In the genomic region with DNA sequence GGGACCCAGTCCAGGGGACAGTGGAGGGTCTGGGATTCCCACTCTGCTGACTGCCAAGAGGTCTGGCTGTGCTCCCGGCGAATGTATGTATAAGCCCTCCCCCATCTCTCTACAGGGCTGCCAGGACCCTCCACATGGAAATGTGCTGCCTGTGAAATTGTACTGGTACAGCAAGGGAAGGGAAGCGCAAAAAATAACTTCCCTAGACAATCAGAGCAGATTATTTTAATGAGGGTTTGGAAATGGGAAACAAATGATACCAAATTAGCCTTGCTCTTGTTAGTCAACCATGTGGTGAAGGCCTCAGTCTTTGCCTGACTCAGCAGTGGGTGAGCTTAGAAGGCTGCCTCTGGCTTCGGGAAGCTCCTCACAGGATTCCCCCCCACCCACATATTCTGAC, we compare ENCODE assay signal across 9 mouse cellular contexts.
DNase-seq lines count a peak whose midpoint lies in the region; ATAC-seq and TF ChIP-seq lines count a peak whose summit lies in the region.
"Had no signal": no experiment of that assay in that cellular context is flagged by ENCODE, and none has a peak within 500 bp of the region (broad histone marks: within the 10 kb centered on the region; RNA-seq: fewer than 3 reads in every experiment).

No protein-coding gene starts in this region.

- no peak for DNase-seq in forebrain, embryonic 11.5 days (ENCODE audit: low spot score)
- DNase-seq in lung, postnatal 10 days = peak; percentile 5
- no peak for DNase-seq in lung, postnatal 36 days
- DNase-seq in left cerebral cortex, postnatal 14 days (ENCODE audit: low spot score in 2 of 2) = peak; percentile 19 to 22
- no peak for DNase-seq in thymus, adult 2 months
- DNase-seq in gastrocnemius, adult 8-10 months (ENCODE audit: low spot score in 2 of 2) = no peak
- DNase-seq: kidney, adult 11 months had no signal

- no peak for TF ChIP-seq CTCF in thymus, adult 2 months (IDR thresholded peaks at IDR 0.05; ENCODE audit: borderline replicate concordance, control insufficient read depth, extremely low read depth, insufficient read depth, low read length, poor library complexity)

- no peaks in the 10 kb centered on the region for H3K36me3 ChIP-seq in forebrain, embryonic 13.5 days (ENCODE audit: poor library complexity, severe bottlenecking)
- H3K36me3 ChIP-seq in forebrain, embryonic 11.5 days (ENCODE audit: control insufficient read depth, insufficient read depth, low read length) = no peaks in the 10 kb centered on the region
- no peaks in the 10 kb centered on the region for H3K36me3 ChIP-seq in stomach, embryonic 15.5 days
- H3K36me3 ChIP-seq in thymus, adult 2 months (ENCODE audit: control insufficient read depth, insufficient read depth, low read length) = no peaks in the 10 kb centered on the region

- H3K4me3 ChIP-seq in forebrain, embryonic 13.5 days = no peak overlapping the region
- H3K4me3 ChIP-seq in forebrain, embryonic 11.5 days (ENCODE audit: low read depth, low read length) = no peak overlapping the region
- no peak overlapping the region for H3K4me3 ChIP-seq in stomach, embryonic 15.5 days (replicated peaks)
- H3K4me3 ChIP-seq in thymus, adult 2 months (ENCODE audit: control insufficient read depth, insufficient read depth, low read length) = no peak overlapping the region

- H3K9me3 ChIP-seq in forebrain, embryonic 13.5 days (replicated peaks) = no peaks in the 10 kb centered on the region
- no peaks in the 10 kb centered on the region for H3K9me3 ChIP-seq in forebrain, embryonic 11.5 days (ENCODE audit: control insufficient read depth, low read length)
- no peaks in the 10 kb centered on the region for H3K9me3 ChIP-seq in stomach, embryonic 15.5 days

- TF ChIP-seq POLR2A in thymus, adult 2 months (IDR thresholded peaks at IDR 0.05; ENCODE audit: control insufficient read depth, extremely low read depth, insufficient read depth, low read length, poor library complexity) = no peak

- peak; percentile 89 for ATAC-seq in forebrain, embryonic 13.5 days
- no peak for ATAC-seq in forebrain, embryonic 11.5 days (replicated peaks; ENCODE audit: low FRiP score)
- ATAC-seq in stomach, embryonic 15.5 days (ENCODE audit: insufficient read depth, low FRiP score, low read depth) = peak; percentile 84; the same call in 1 of the 2 replicates

- H3K4me2 ChIP-seq in forebrain, embryonic 13.5 days = no peak overlapping the region
- H3K4me2 ChIP-seq in forebrain, embryonic 11.5 days (ENCODE audit: low read depth, low read length, severe bottlenecking) = no peak overlapping the region
- no peak overlapping the region for H3K4me2 ChIP-seq in stomach, embryonic 15.5 days

- no peaks in the 10 kb centered on the region for H3K27me3 ChIP-seq in forebrain, embryonic 13.5 days
- no peaks in the 10 kb centered on the region for H3K27me3 ChIP-seq in forebrain, embryonic 11.5 days (ENCODE audit: control insufficient read depth, insufficient read depth, low read length)
- H3K27me3 ChIP-seq in stomach, embryonic 15.5 days (replicated peaks) = no peaks in the 10 kb centered on the region
- no peaks in the 10 kb centered on the region for H3K27me3 ChIP-seq in thymus, adult 2 months (ENCODE audit: control insufficient read depth, insufficient read depth, low read length)

- no peak overlapping the region for H3K9ac ChIP-seq in forebrain, embryonic 13.5 days
- no peak overlapping the region for H3K9ac ChIP-seq in forebrain, embryonic 11.5 days (ENCODE audit: low read length)
- H3K9ac ChIP-seq in stomach, embryonic 15.5 days = no peak overlapping the region

- peak overlapping the region; percentile 82 for H3K27ac ChIP-seq in forebrain, embryonic 13.5 days
- H3K27ac ChIP-seq in forebrain, embryonic 11.5 days (ENCODE audit: low read depth, low read length) = no peak overlapping the region
- H3K27ac ChIP-seq in stomach, embryonic 15.5 days = peak overlapping the region; percentile 73
- H3K27ac ChIP-seq in thymus, adult 2 months (ENCODE audit: control insufficient read depth, insufficient read depth, low read length) = no peak overlapping the region

- peaks cover 48% of the 10 kb centered on the region for H3K4me1 ChIP-seq in forebrain, embryonic 13.5 days
- peaks cover 4% of the 10 kb centered on the region; the same call in 1 of the 2 replicates for H3K4me1 ChIP-seq in forebrain, embryonic 11.5 days (replicated peaks; ENCODE audit: control insufficient read depth, insufficient read depth, low read length)
- H3K4me1 ChIP-seq in stomach, embryonic 15.5 days = peaks cover 9% of the 10 kb centered on the region; the same call in 1 of the 2 replicates
- H3K4me1 ChIP-seq in thymus, adult 2 months (replicated peaks; ENCODE audit: control insufficient read depth, insufficient read depth, low read length) = no peaks in the 10 kb centered on the region

- 22% methylated on average over 4 of the region's 4 CpGs for WGBS in forebrain, embryonic 13.5 days
- 60% methylated on average over 4 of the region's 4 CpGs for WGBS in forebrain, embryonic 11.5 days
- 28% methylated on average over 4 of the region's 4 CpGs for WGBS in stomach, embryonic 15.5 days
- 80% methylated on average over 4 of the region's 4 CpGs for WGBS in thymus, adult 2 months

- intact Hi-C loops in left cerebral cortex, postnatal 14 days (cut with DNase I) = no loop called here

Comparison
In these comparisons a context has a peak if more than half of its experiments do, and no peak if none do; other contexts are left out.
1. H3K27ac ChIP-seq: peak in forebrain, embryonic 13.5 days (single experiment) and stomach, embryonic 15.5 days (single experiment); none in forebrain, embryonic 11.5 days (single experiment) and thymus, adult 2 months (single experiment).
2. DNase-seq: peak in lung, postnatal 10 days (single experiment) and left cerebral cortex, postnatal 14 days (2 of 2); none in forebrain, embryonic 11.5 days (single experiment), lung, postnatal 36 days (single experiment), thymus, adult 2 months (single experiment) and gastrocnemius, adult 8-10 months (0 of 2).